ENCODE assay signal across 12 mouse cellular contexts in genomic region chr10:122758346-122758745, GRCm38 (mm10).
DNase-seq lines count a peak whose midpoint lies in the region; ATAC-seq and TF ChIP-seq lines count a peak whose summit lies in the region.
"Had no signal": no experiment of that assay in that cellular context is flagged by ENCODE, and none has a peak within 500 bp of the region (broad histone marks: within the 10 kb centered on the region; RNA-seq: fewer than 3 reads in every experiment).

No protein-coding gene starts in this region.

- DNase-seq in kidney, postnatal 36 days, result no peak
- peak; percentile 85 for DNase-seq in T-cell, adult 2 months (ENCODE audit: low spot score)
- peak; percentile 21 for DNase-seq in limb, embryonic 14.5 days (ENCODE audit: low spot score)
- DNase-seq in thymus, postnatal 36 days, result peak; percentile 70 to 85
- no peak for DNase-seq in adrenal gland, adult 8-10 months
- DNase-seq in cerebellum, postnatal 4 days (ENCODE audit: low spot score in 2 of 2), result no peak
- DNase-seq: cerebellum, adult 18-20 months; kidney, adult 11 months; right cerebral cortex, postnatal 4 days had no signal

- H3K4me2 ChIP-seq in kidney, embryonic 16.5 days (replicated peaks; ENCODE audit: low read depth, low read length), result no peak overlapping the region
- no peak overlapping the region for H3K4me2 ChIP-seq in limb, embryonic 14.5 days (replicated peaks; ENCODE audit: low read depth, low read length, severe bottlenecking)
- H3K4me2 ChIP-seq: liver, embryonic 15.5 days had no signal

- ATAC-seq in kidney, embryonic 16.5 days (ENCODE audit: low FRiP score, low TSS enrichment), result no peak
- peak; percentile 44; the same call in 1 of the 2 replicates for ATAC-seq in limb, embryonic 14.5 days (ENCODE audit: low FRiP score, low read depth)

- H3K9ac ChIP-seq in kidney, embryonic 16.5 days (replicated peaks; ENCODE audit: low read length), result no peak overlapping the region
- H3K9ac ChIP-seq in limb, embryonic 14.5 days (ENCODE audit: low read depth, low read length, severe bottlenecking), result no peak overlapping the region
- H3K9ac ChIP-seq: liver, embryonic 15.5 days had no signal

- WGBS in kidney, embryonic 16.5 days, result 63% methylated on average over 4 of the region's 4 CpGs
- 21% methylated on average over 4 of the region's 4 CpGs for WGBS in limb, embryonic 14.5 days

- no peak for TF ChIP-seq POLR2A in limb, embryonic 14.5 days (IDR thresholded peaks at IDR 0.05; ENCODE audit: borderline replicate concordance, extremely low read depth, insufficient read depth, insufficient read length)

- H3K4me3 ChIP-seq in kidney, embryonic 16.5 days (ENCODE audit: low read length), result no peak overlapping the region
- no peak overlapping the region for H3K4me3 ChIP-seq in limb, embryonic 14.5 days (replicated peaks; ENCODE audit: low read length)
- H3K4me3 ChIP-seq: liver, embryonic 15.5 days; myocyte had no signal

- peak overlapping the region; percentile 1 for H3K27ac ChIP-seq in kidney, embryonic 16.5 days (ENCODE audit: low read length)
- H3K27ac ChIP-seq in limb, embryonic 14.5 days (replicated peaks; ENCODE audit: low read depth, low read length), result no peak overlapping the region
- H3K27ac ChIP-seq: liver, embryonic 15.5 days had no signal

- H3K27me3 ChIP-seq in kidney, embryonic 16.5 days (ENCODE audit: insufficient read depth, low read length), result no peaks in the 10 kb centered on the region
- H3K27me3 ChIP-seq in limb, embryonic 14.5 days (ENCODE audit: control insufficient read depth, insufficient read depth, low read length), result no peaks in the 10 kb centered on the region
- H3K27me3 ChIP-seq: liver, embryonic 15.5 days had no signal

- peaks cover 54% of the 10 kb centered on the region for H3K4me1 ChIP-seq in kidney, embryonic 16.5 days (ENCODE audit: insufficient read depth, low read length)
- H3K4me1 ChIP-seq in limb, embryonic 14.5 days (ENCODE audit: control insufficient read depth, insufficient read depth, low read length), result peaks cover 10% of the 10 kb centered on the region
- H3K4me1 ChIP-seq: liver, embryonic 15.5 days had no signal

- H3K9me3 ChIP-seq in kidney, embryonic 16.5 days (ENCODE audit: low read length), result no peaks in the 10 kb centered on the region
- no peaks in the 10 kb centered on the region for H3K9me3 ChIP-seq in limb, embryonic 14.5 days (ENCODE audit: control insufficient read depth, low read length)
- H3K9me3 ChIP-seq: liver, embryonic 15.5 days had no signal

- H3K36me3 ChIP-seq in kidney, embryonic 16.5 days (ENCODE audit: insufficient read depth, low read length), result no peaks in the 10 kb centered on the region
- H3K36me3 ChIP-seq in limb, embryonic 14.5 days (ENCODE audit: control insufficient read depth, insufficient read depth, low read length), result no peaks in the 10 kb centered on the region
- H3K36me3 ChIP-seq: liver, embryonic 15.5 days had no signal

Comparison
In these comparisons a context has a peak if more than half of its experiments do, and no peak if none do; other contexts are left out.
1. DNase-seq: peak in T-cell, adult 2 months (single experiment), limb, embryonic 14.5 days (single experiment) and thymus, postnatal 36 days (2 of 2); none in kidney, postnatal 36 days (0 of 2), adrenal gland, adult 8-10 months (single experiment) and cerebellum, postnatal 4 days (0 of 2).